Mouse (Mus musculus) embryonic facial prominence, embryonic 15.5 days (tissue): ENCODE results near the gene Cmpk1. TPM values are rescaled to one million over a fixed set of nuclear protein-coding genes. Genes with fewer than 3 reads are reported as not detected.
A peak's percentile ranks its signal among the peaks of the same experiment; 100 is the strongest.

Source experiments
- ATAC-seq: fragments of 200-750 bp; cut with Nextera tagmentation; 2 replicates; pipeline ENCODE4 v1.8.0; 2017; ENCODE audit warnings: low read depth, moderate TSS enrichment; ENCODE audit not compliant: insufficient number of reproducible peaks, low FRiP score, low TSS enrichment
- H3K27ac ChIP-seq: fragments of 300-500 bp; sonication (generic); replicated peaks from 2 replicates; pipeline ENCODE4 v1.5.1; 2015; ENCODE audit warnings: mild to moderate bottlenecking, inconsistent platforms
- H3K27me3 ChIP-seq: fragments of 300-500 bp; sonication (generic); 2 replicates; pipeline ENCODE4 v1.6.1; 2015; ENCODE audit warnings: inconsistent platforms
- H3K36me3 ChIP-seq: fragments of 300-500 bp; sonication (generic); 2 replicates; pipeline ENCODE4 v1.6.1; 2015; ENCODE audit warnings: mild to moderate bottlenecking, inconsistent platforms
- H3K4me1 ChIP-seq: fragments of 300-500 bp; sonication (generic); 2 replicates; pipeline ENCODE4 v1.6.1; 2015; ENCODE audit warnings: inconsistent platforms
- H3K4me2 ChIP-seq: fragments of 300-500 bp; sonication (generic); replicated peaks from 2 replicates; pipeline ENCODE4 v1.6.1; 2015; ENCODE audit warnings: mild to moderate bottlenecking, inconsistent platforms
- H3K4me3 ChIP-seq: fragments of 300-500 bp; sonication (generic); replicated peaks from 2 replicates; pipeline ENCODE4 v1.5.1; 2015; ENCODE audit warnings: mild to moderate bottlenecking, inconsistent platforms
- H3K9ac ChIP-seq: fragments of 300-500 bp; sonication (generic); 2 replicates; pipeline ENCODE4 v1.6.1; 2015; ENCODE audit warnings: inconsistent platforms
- H3K9me3 ChIP-seq: fragments of 300-500 bp; sonication (generic); replicated peaks from 2 replicates; pipeline ENCODE4 v1.6.1; 2016; ENCODE audit warnings: inconsistent platforms
- WGBS: fragments of 180-500 bp; shearing (Covaris S2); methylation state at CpG from one replicate; pipeline ENCODE4 v1.1.7; 2015; 5-methylcytosine and 5-hydroxymethylcytosine counted together
- polyA plus RNA-seq: library from polyadenylated mRNA; unstranded; fragments of >200 nt; fragmentation: Nextera tagmentation; extraction: Ambion mirVana; gene quantifications from 2 replicates; pipeline ENCODE4 v1.2.1, GENCODE M21; 2015

The Cmpk1 gene
- polyA plus RNA-seq, 1 experiment from 2014 or later = 107 TPM

DNA sequence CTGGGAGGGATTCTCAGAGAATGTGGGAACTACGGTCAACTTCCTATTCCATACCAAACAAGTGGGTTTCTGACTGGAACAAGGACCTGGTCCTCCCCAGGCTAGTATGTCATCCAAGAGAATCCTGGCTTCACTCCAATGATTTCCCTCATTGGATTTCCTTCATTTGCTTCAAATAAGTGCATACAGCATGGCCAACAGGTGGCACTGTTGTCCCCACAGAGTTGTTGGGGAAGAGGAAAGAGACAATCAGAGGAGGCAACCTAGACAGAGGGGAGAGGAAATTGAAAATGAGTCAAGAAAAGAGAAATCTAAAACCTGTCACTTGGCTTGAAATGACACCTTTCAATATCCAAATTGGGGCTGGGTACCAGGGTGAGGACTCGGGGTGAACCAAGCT lies 70.0 kb downstream of the Cmpk1 start:
- ATAC-seq = no peak
- Histone ChIP-seq H3K4me3 (no peak overlapping the region), H3K4me1 (peaks cover 14% of the 10 kb centered on the region), H3K27ac (no peak overlapping the region), H3K9me3 (no peaks in the 10 kb centered on the region), H3K4me2 (no peak overlapping the region), H3K36me3 (no peaks in the 10 kb centered on the region), H3K27me3 (peaks cover 66% of the 10 kb centered on the region), H3K9ac (no peak overlapping the region)
- 55% methylated on average over 2 of the region's 2 CpGs for WGBS

- Histone ChIP-seq H3K36me3 (no peaks in the 10 kb centered on the region), H3K27me3 (peaks cover 68% of the 10 kb centered on the region), H3K9ac (no peak overlapping the region), H3K9me3 (no peaks in the 10 kb centered on the region), H3K27ac (no peak overlapping the region), H3K4me1 (peaks cover 14% of the 10 kb centered on the region), H3K4me3 (no peak overlapping the region), H3K4me2 (no peak overlapping the region)
- ATAC-seq = no peak
- 52% methylated on average over 4 of the region's 4 CpGs for WGBS
Observed at GRCm38 (mm10) chr4:114916056-114916455, 71.0 kb downstream of the Cmpk1 start.

GRCm38 (mm10) chr4:114913594-114913962 lies 73.5 kb downstream of the Cmpk1 start:
- no peak overlapping the region for H3K4me3 ChIP-seq
- WGBS = 2% methylated on average over 13 of the region's 13 CpGs

DNA sequence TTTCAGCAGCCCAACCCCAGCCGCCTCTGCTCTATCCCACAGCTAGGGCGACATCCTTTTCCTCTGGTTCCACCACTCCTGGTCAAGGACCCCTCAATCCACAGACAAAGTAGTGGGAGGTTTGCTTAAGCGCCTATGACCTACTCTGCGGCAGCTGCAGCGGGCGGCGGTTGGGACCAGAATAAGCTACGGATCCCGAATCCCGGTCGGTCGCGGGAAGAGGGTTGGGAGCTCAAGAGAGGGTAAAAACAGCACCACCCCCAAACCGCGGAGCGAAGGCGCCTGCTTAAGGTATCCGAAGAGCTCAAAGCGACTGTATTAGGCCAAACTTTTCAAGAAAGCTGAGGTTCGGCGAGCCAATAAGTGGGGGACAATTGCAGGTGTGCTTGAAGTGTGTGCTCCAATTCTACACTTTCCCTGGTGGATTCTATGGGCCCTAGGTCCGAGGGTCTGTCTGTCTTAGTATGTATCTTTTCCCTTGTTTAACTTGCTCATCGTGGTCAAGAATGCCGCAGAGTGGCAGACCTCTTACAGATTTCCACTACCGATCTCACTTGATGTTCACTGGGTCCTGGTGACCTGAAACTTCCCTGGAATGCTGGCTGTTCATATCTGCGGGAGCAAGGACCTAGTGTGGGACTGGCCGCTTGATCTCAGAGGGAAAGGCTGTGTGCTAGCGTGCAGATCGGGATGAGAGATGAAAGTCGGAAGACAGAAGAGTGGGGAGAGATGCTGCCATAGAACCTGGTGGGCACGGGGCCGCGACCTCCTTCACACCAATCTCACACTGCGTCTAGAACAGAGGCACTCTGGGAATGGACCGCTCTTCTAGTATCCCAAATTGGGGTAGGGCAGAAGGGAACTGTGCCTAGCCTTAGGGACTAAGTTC lies 74.1 kb downstream of the Cmpk1 start:
- Histone ChIP-seq H3K9ac (no peak overlapping the region), H3K36me3 (no peaks in the 10 kb centered on the region), H3K27me3 (peaks cover 91% of the 10 kb centered on the region), H3K4me1 (peaks cover 30% of the 10 kb centered on the region), H3K9me3 (no peaks in the 10 kb centered on the region), H3K27ac (no peak overlapping the region), H3K4me3 (peak overlapping the region; percentile 11; the same call in 1 of the 2 replicates), H3K4me2 (peak overlapping the region; percentile 29; the same call in 1 of the 2 replicates)
- ATAC-seq = no peak
- 12% methylated on average over 35 of the region's 35 CpGs for WGBS

More at GRCm38 (mm10) chr4:114913594-114913962, 73.5 kb downstream of the Cmpk1 start:
- H3K4me2 ChIP-seq = 0 out of 2 replicates have a peak overlapping the region, but pooled peaks have one; percentile 29
- no peaks in the 10 kb centered on the region for H3K9me3 ChIP-seq
- H3K9ac ChIP-seq = no peak overlapping the region
- peaks cover 85% of the 10 kb centered on the region for H3K27me3 ChIP-seq
- no peak overlapping the region for H3K27ac ChIP-seq
- H3K36me3 ChIP-seq = no peaks in the 10 kb centered on the region
- H3K4me1 ChIP-seq = peaks cover 23% of the 10 kb centered on the region
- ATAC-seq = no peak

DNA sequence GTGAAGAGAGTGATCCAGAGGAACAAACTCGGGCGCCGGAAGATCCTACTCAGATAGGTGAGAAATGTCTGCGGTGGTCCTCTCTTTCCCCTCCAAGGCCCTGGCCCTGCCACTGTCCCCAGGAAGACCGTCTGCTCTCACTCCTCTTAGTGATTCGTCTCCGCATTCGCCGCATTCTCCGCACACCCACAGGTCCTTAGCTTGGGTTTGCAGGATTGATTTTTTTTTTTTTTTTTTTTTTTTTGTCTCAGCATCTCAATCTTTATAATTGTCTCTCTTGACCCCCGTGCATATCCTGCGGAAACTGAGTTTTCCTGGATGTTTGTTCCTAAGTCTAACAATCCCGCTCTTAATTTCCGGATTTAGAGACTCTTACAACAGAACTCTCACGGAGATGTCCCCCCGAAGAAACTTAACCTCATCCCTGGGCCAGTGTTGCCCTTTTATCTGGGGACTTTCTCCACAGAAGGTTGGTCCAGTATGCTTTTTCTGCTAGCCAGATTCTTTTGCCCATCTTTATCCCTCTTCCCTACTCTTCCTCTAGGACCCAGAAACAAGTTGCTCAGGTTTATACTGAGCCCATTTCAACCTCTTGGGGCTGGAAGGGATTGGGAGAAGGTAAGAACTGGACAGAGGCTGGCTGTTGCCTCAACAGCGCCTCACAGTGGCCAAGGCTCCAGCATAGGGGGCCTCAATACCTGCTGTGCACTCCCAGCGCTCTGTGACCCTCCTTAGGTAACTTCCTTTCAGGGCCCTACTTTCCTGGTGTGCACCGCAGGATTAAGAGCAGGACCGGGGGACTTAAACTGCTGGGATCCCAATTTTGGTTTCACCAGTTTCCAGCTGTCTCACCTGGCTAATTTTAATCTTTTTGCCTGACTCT lies 77.2 kb downstream of the Cmpk1 start:
- H3K4me2 ChIP-seq = peak overlapping the region; percentile 92
- no peaks in the 10 kb centered on the region for H3K9me3 ChIP-seq
- no peak for ATAC-seq
- H3K27me3 ChIP-seq = peaks cover 97% of the 10 kb centered on the region
- 0 out of 2 replicates have a peak overlapping the region, but pooled peaks have one; percentile 83 for H3K27ac ChIP-seq
- peak overlapping the region; percentile 59 for H3K4me3 ChIP-seq
- peaks cover 43% of the 10 kb centered on the region for H3K4me1 ChIP-seq
- H3K36me3 ChIP-seq = no peaks in the 10 kb centered on the region
- H3K9ac ChIP-seq = peak overlapping the region; percentile 24
- WGBS = 3% methylated on average over 20 of the region's 20 CpGs

Other genes with a start within 250 kb of the Cmpk1 start
- not detected in 2 replicates for gene Gm12830, start 165.5 kb downstream of the Cmpk1 start, polyA plus RNA-seq
- 1.8 and 2.3 TPM in 2 replicates for gene Foxd2, start 78.4 kb downstream of the Cmpk1 start, polyA plus RNA-seq
- gene Foxe3, start 61.2 kb downstream of the Cmpk1 start, polyA plus RNA-seq = 0.20 TPM in 1 of 2 replicates, not detected in the other
- 10.3 and 13.3 TPM in 2 replicates for gene Stil, start 12.9 kb upstream of the Cmpk1 start, polyA plus RNA-seq
- gene Tal1, start 69.2 kb upstream of the Cmpk1 start, polyA plus RNA-seq = 0.71 and 1.00 TPM in 2 replicates
- gene Pdzk1ip1, start 101.5 kb upstream of the Cmpk1 start, polyA plus RNA-seq = 59.3 and 69.2 TPM in 2 replicates
- 0.07 and 0.15 TPM in 2 replicates for gene Cyp4x1, start 147.0 kb upstream of the Cmpk1 start, polyA plus RNA-seq